In genomic region chr11:75092656-75093055, GRCm38 (mm10) we compare ENCODE assay signal across 10 mouse cellular contexts.
DNase-seq lines count a peak whose midpoint lies in the region; ATAC-seq and TF ChIP-seq lines count a peak whose summit lies in the region.
"Had no signal": no experiment of that assay in that cellular context is flagged by ENCODE, and none has a peak within 500 bp of the region (broad histone marks: within the 10 kb centered on the region; RNA-seq: fewer than 3 reads in every experiment).

No protein-coding gene starts in this region.

- DNase-seq in heart, adult 2 months = peak; percentile 58 to 66
- DNase-seq in adrenal gland, postnatal 25 days = peak; percentile 7
- DNase-seq in kidney, postnatal 4 days = peak; percentile 58 to 73
- DNase-seq in left cerebral cortex, adult 8-10 months (ENCODE audit: low spot score in 2 of 2) = no peak
- DNase-seq in spleen, postnatal 14 days (ENCODE audit: low spot score in 2 of 2) = no peak
- no peak for DNase-seq in right cerebral cortex, postnatal 4 days
- DNase-seq: liver, embryonic 13.5 days had no signal

- H3K27me3 ChIP-seq in heart, adult 2 months (ENCODE audit: control insufficient read depth, insufficient read depth, low read length) = no peaks in the 10 kb centered on the region
- H3K27me3 ChIP-seq in heart, embryonic 11.5 days (ENCODE audit: control insufficient read depth, insufficient read depth, low read length) = no peaks in the 10 kb centered on the region
- no peaks in the 10 kb centered on the region for H3K27me3 ChIP-seq in heart, embryonic 16.5 days (ENCODE audit: control insufficient read depth, insufficient read depth, low read length)
- H3K27me3 ChIP-seq: embryonic facial prominence, embryonic 13.5 days; liver, embryonic 13.5 days had no signal

- intact Hi-C loops in heart, adult 2 months (cut with DNase I) = no loop called here

- H3K79me2 ChIP-seq in heart, adult 2 months (replicated peaks; ENCODE audit: control insufficient read depth, insufficient read depth, low read length) = no peaks in the 10 kb centered on the region

- H3K9ac ChIP-seq in heart, adult 2 months (ENCODE audit: low read depth, low read length) = no peak overlapping the region
- H3K9ac ChIP-seq in heart, embryonic 11.5 days (ENCODE audit: low read depth, low read length) = no peak overlapping the region
- H3K9ac ChIP-seq in heart, embryonic 16.5 days (ENCODE audit: low read length) = no peak overlapping the region
- H3K9ac ChIP-seq: embryonic facial prominence, embryonic 13.5 days; liver, embryonic 13.5 days had no signal

- no peaks in the 10 kb centered on the region for H3K9me3 ChIP-seq in heart, embryonic 11.5 days (replicated peaks; ENCODE audit: control insufficient read depth, low read length)
- H3K9me3 ChIP-seq in heart, embryonic 16.5 days (replicated peaks; ENCODE audit: control insufficient read depth, low read length) = no peaks in the 10 kb centered on the region
- H3K9me3 ChIP-seq: embryonic facial prominence, embryonic 13.5 days; liver, embryonic 13.5 days had no signal

- peaks cover 5% of the 10 kb centered on the region for H3K4me1 ChIP-seq in heart, adult 2 months (ENCODE audit: control insufficient read depth, insufficient read depth, low read length)
- peaks cover 10% of the 10 kb centered on the region for H3K4me1 ChIP-seq in heart, embryonic 11.5 days (ENCODE audit: control insufficient read depth, insufficient read depth, low read length)
- peaks cover 13% of the 10 kb centered on the region for H3K4me1 ChIP-seq in heart, embryonic 16.5 days (ENCODE audit: control insufficient read depth, insufficient read depth, low read length)
- H3K4me1 ChIP-seq: embryonic facial prominence, embryonic 13.5 days had no signal

- H3K27ac ChIP-seq in heart, adult 2 months = peak overlapping the region; percentile 15
- H3K27ac ChIP-seq in heart, embryonic 11.5 days (ENCODE audit: low read depth, low read length) = no peak overlapping the region
- peak overlapping the region; percentile 68 for H3K27ac ChIP-seq in heart, embryonic 16.5 days (ENCODE audit: low read length)
- H3K27ac ChIP-seq: embryonic facial prominence, embryonic 13.5 days; liver, embryonic 13.5 days had no signal

- ATAC-seq in heart, embryonic 11.5 days (replicated peaks; ENCODE audit: insufficient number of reproducible peaks, low FRiP score, low TSS enrichment) = no peak
- no peak; the same call in 1 of the 2 replicates for ATAC-seq in heart, embryonic 16.5 days (replicated peaks; ENCODE audit: extremely low read depth, insufficient read depth, low FRiP score)

- H3K4me2 ChIP-seq in heart, embryonic 11.5 days = no peak overlapping the region
- H3K4me2 ChIP-seq in heart, embryonic 16.5 days (ENCODE audit: low read depth, low read length) = no peak overlapping the region
- H3K4me2 ChIP-seq: embryonic facial prominence, embryonic 13.5 days; liver, embryonic 13.5 days had no signal

- peaks cover 4% of the 10 kb centered on the region; the same call in 1 of the 2 replicates for H3K36me3 ChIP-seq in heart, adult 2 months (ENCODE audit: control insufficient read depth, insufficient read depth, low read length)
- no peaks in the 10 kb centered on the region for H3K36me3 ChIP-seq in heart, embryonic 11.5 days (ENCODE audit: control insufficient read depth, insufficient read depth, low read length)
- H3K36me3 ChIP-seq in heart, embryonic 16.5 days (ENCODE audit: control insufficient read depth, insufficient read depth) = no peaks in the 10 kb centered on the region; the same call in 1 of the 2 replicates

- H3K4me3 ChIP-seq in heart, adult 2 months = no peak overlapping the region
- no peak overlapping the region for H3K4me3 ChIP-seq in heart, embryonic 11.5 days (ENCODE audit: low read depth, low read length)
- no peak overlapping the region for H3K4me3 ChIP-seq in heart, embryonic 16.5 days (ENCODE audit: low read length)
- H3K4me3 ChIP-seq: embryonic facial prominence, embryonic 13.5 days; liver, embryonic 13.5 days had no signal

- 51% methylated on average over 5 of the region's 5 CpGs for WGBS in heart, adult 2 months
- WGBS in heart, embryonic 11.5 days (ENCODE audit: insufficient replicate concordance) = 64% methylated on average over 5 of the region's 5 CpGs
- 48% methylated on average over 5 of the region's 5 CpGs for WGBS in heart, embryonic 16.5 days

- no peak for TF ChIP-seq EP300 in heart, adult 2 months (IDR thresholded peaks at IDR 0.05; ENCODE audit: insufficient read depth, low read depth, low read length)

- TF ChIP-seq CTCF in heart, adult 2 months (IDR thresholded peaks at IDR 0.05) = peak; percentile 39

- no peak for TF ChIP-seq POLR2A in heart, adult 2 months (IDR thresholded peaks at IDR 0.05; ENCODE audit: insufficient read depth, low read depth, low read length)

Comparison
In these comparisons a context has a peak if more than half of its experiments do, and no peak if none do; other contexts are left out.
1. DNase-seq: peak in heart, adult 2 months (2 of 2), adrenal gland, postnatal 25 days (single experiment) and kidney, postnatal 4 days (2 of 2); none in left cerebral cortex, adult 8-10 months (0 of 2), spleen, postnatal 14 days (0 of 2) and right cerebral cortex, postnatal 4 days (single experiment).